ENCODE assay signal across 11 mouse cellular contexts in the genomic region with DNA sequence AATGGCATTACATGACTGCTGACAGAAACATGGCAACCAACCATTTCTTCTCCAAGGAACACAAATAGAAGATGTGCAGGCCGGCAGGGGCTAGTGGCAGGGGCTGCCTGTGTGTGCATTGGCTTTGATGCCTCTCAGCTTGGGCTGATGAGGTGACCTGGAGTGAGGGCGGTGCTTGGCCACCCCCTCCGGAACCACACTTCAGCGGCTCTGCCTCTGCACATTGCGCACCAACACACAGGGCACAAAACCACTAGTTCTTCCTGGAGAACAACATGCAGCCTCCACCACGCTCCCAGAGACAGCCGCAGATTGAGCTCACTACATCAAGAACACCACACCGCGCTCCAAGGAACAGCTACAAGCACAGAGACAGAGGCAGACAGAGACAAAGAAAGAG. TPM values are rescaled to one million over a fixed set of nuclear protein-coding genes. Genes with fewer than 3 reads are reported as not detected.
DNase-seq lines count a peak whose midpoint lies in the region; ATAC-seq and TF ChIP-seq lines count a peak whose summit lies in the region.
"Had no signal": no experiment of that assay in that cellular context is flagged by ENCODE, and none has a peak within 500 bp of the region (broad histone marks: within the 10 kb centered on the region; RNA-seq: fewer than 3 reads in every experiment).

No protein-coding gene starts in this region.

- H3K4me2 ChIP-seq in forebrain, embryonic 12.5 days: no peak overlapping the region
- H3K4me2 ChIP-seq in forebrain, embryonic 11.5 days (ENCODE audit: low read depth, low read length, severe bottlenecking): no peak overlapping the region
- H3K4me2 ChIP-seq in liver, embryonic 12.5 days: no peak overlapping the region

- DNase-seq in forebrain, embryonic 11.5 days (ENCODE audit: low spot score): no peak
- no peak for DNase-seq in liver
- no peak for DNase-seq in G1E (ENCODE audit: low spot score)
- peak; percentile 36 for DNase-seq in induced T-regulatory cell, adult 2 months (ENCODE audit: low read depth)
- DNase-seq in retina, embryonic 14.5 days (ENCODE audit: low spot score): no peak
- no peak for DNase-seq in layer of hippocampus, adult 18-20 months (ENCODE audit: low spot score in 2 of 2)
- DNase-seq: retina, postnatal 1 day had no signal

- no peak overlapping the region for H3K27ac ChIP-seq in forebrain, embryonic 12.5 days
- no peak overlapping the region for H3K27ac ChIP-seq in forebrain, embryonic 11.5 days (ENCODE audit: low read depth, low read length)
- no peak overlapping the region for H3K27ac ChIP-seq in liver, embryonic 12.5 days

- H3K27me3 ChIP-seq in forebrain, embryonic 12.5 days: no peaks in the 10 kb centered on the region
- no peaks in the 10 kb centered on the region for H3K27me3 ChIP-seq in forebrain, embryonic 11.5 days (ENCODE audit: control insufficient read depth, insufficient read depth, low read length)
- no peaks in the 10 kb centered on the region for H3K27me3 ChIP-seq in liver, embryonic 12.5 days (replicated peaks)
- H3K27me3 ChIP-seq in G1E (ENCODE audit: insufficient read depth, low read length): no peaks in the 10 kb centered on the region

- TF ChIP-seq CTCF in G1E (IDR thresholded peaks at IDR 0.05; ENCODE audit: low read depth, low read length): no peak

- no peak for ATAC-seq in forebrain, embryonic 12.5 days (ENCODE audit: low FRiP score)
- ATAC-seq in forebrain, embryonic 11.5 days (replicated peaks; ENCODE audit: low FRiP score): no peak
- ATAC-seq in liver, embryonic 12.5 days: no peak
- ATAC-seq in G1E (ENCODE audit: extremely low read depth, insufficient number of reproducible peaks, low FRiP score, poor library complexity, severe bottlenecking): no peak
- ATAC-seq: CD4-positive, CD25-positive, alpha-beta regulatory T cell, adult 4 months; forebrain, embryonic 14.5 days had no signal

- H3K4me1 ChIP-seq in forebrain, embryonic 12.5 days: peaks cover 82% of the 10 kb centered on the region
- H3K4me1 ChIP-seq in forebrain, embryonic 11.5 days (replicated peaks; ENCODE audit: control insufficient read depth, insufficient read depth, low read length): peaks cover 32% of the 10 kb centered on the region
- peaks cover 91% of the 10 kb centered on the region for H3K4me1 ChIP-seq in liver, embryonic 12.5 days
- peaks cover 93% of the 10 kb centered on the region for H3K4me1 ChIP-seq in G1E (ENCODE audit: insufficient read depth, low read depth, low read length)

- WGBS in forebrain, embryonic 12.5 days: 82% methylated on average over 9 of the region's 9 CpGs
- WGBS in forebrain, embryonic 11.5 days: 87% methylated on average over 9 of the region's 9 CpGs
- 81% methylated on average over 9 of the region's 9 CpGs for WGBS in liver, embryonic 12.5 days (ENCODE audit: insufficient replicate concordance)

- peak overlapping the region; percentile 7; the same call in 1 of the 2 replicates for H3K9ac ChIP-seq in forebrain, embryonic 12.5 days
- H3K9ac ChIP-seq in forebrain, embryonic 11.5 days (ENCODE audit: low read length): no peak overlapping the region
- 0 out of 2 replicates have a peak overlapping the region, but pooled peaks have one; percentile 32 for H3K9ac ChIP-seq in liver, embryonic 12.5 days

- H3K36me3 ChIP-seq in forebrain, embryonic 12.5 days (replicated peaks): peaks cover 93% of the 10 kb centered on the region
- peaks cover 66% of the 10 kb centered on the region for H3K36me3 ChIP-seq in forebrain, embryonic 11.5 days (ENCODE audit: control insufficient read depth, insufficient read depth, low read length)
- peaks cover 95% of the 10 kb centered on the region for H3K36me3 ChIP-seq in liver, embryonic 12.5 days
- H3K36me3 ChIP-seq in G1E (replicated peaks): peaks cover 95% of the 10 kb centered on the region

- no peaks in the 10 kb centered on the region for H3K9me3 ChIP-seq in forebrain, embryonic 12.5 days
- H3K9me3 ChIP-seq in forebrain, embryonic 11.5 days (ENCODE audit: control insufficient read depth, low read length): no peaks in the 10 kb centered on the region
- no peaks in the 10 kb centered on the region for H3K9me3 ChIP-seq in liver, embryonic 12.5 days (replicated peaks)
- no peaks in the 10 kb centered on the region for H3K9me3 ChIP-seq in G1E (replicated peaks)

- peak overlapping the region; percentile 10; the same call in 1 of the 2 replicates for H3K4me3 ChIP-seq in forebrain, embryonic 12.5 days (replicated peaks)
- H3K4me3 ChIP-seq in forebrain, embryonic 11.5 days (ENCODE audit: low read depth, low read length): no peak overlapping the region
- no peak overlapping the region for H3K4me3 ChIP-seq in liver, embryonic 12.5 days
- peak overlapping the region; percentile 68; the same call in 1 of the 2 replicates for H3K4me3 ChIP-seq in G1E (ENCODE audit: low read depth, low read length)

RNA-seq across cellular contexts. Expression of gene Hnrnpl, which starts 7.9 kb away (rescaled TPM):
- polyA plus RNA-seq in forebrain, embryonic 12.5 days (2016; fragmentation: Nextera tagmentation; extraction: Ambion mirVana): 267 and 357 TPM in 2 replicates
- 338 and 382 TPM in 2 replicates for polyA plus RNA-seq in forebrain, embryonic 11.5 days (2014; fragmentation: Nextera tagmentation; extraction: Ambion mirVana)
- 186 and 188 TPM in 2 replicates for polyA plus RNA-seq in liver, embryonic 12.5 days (2016; fragmentation: Nextera tagmentation; extraction: Ambion mirVana)
- total RNA-seq in G1E (2014; fragmentation: Nextera tagmentation): 442 and 470 TPM in 2 replicates
- total RNA-seq in G1E (2017): 251 and 279 TPM in 2 replicates
- polyA plus RNA-seq in G1E (2012): 430 and 529 TPM in 2 replicates
- total RNA-seq in layer of hippocampus, adult 18-20 months (2021): 100 to 1,000 TPM; 407 to 414 TPM

RNA-seq across cellular contexts. Expression of gene Ech1, which starts 8.8 kb away (rescaled TPM):
- 63.9 and 64.2 TPM in 2 replicates for polyA plus RNA-seq in forebrain, embryonic 12.5 days (2016; fragmentation: Nextera tagmentation; extraction: Ambion mirVana)
- 70.6 and 74.0 TPM in 2 replicates for polyA plus RNA-seq in forebrain, embryonic 11.5 days (2014; fragmentation: Nextera tagmentation; extraction: Ambion mirVana)
- polyA plus RNA-seq in liver, embryonic 12.5 days (2016; fragmentation: Nextera tagmentation; extraction: Ambion mirVana): 72.3 and 73.6 TPM in 2 replicates
- total RNA-seq in G1E (2014; fragmentation: Nextera tagmentation) (102 and 127 TPM in 2 replicates), G1E (2017) (78.5 and 94.3 TPM in 2 replicates)
- 12.9 and 33.1 TPM in 2 replicates for polyA plus RNA-seq in G1E (2012)
- total RNA-seq in layer of hippocampus, adult 18-20 months (2021): 10 to 100 TPM; 63.1 to 71.0 TPM

RNA-seq across cellular contexts. Expression of gene Lgals4, which starts 17.5 kb away (rescaled TPM):
- polyA plus RNA-seq in forebrain, embryonic 12.5 days (2016; fragmentation: Nextera tagmentation; extraction: Ambion mirVana): 1.7 and 2.8 TPM in 2 replicates
- 1.1 and 1.7 TPM in 2 replicates for polyA plus RNA-seq in forebrain, embryonic 11.5 days (2014; fragmentation: Nextera tagmentation; extraction: Ambion mirVana)
- 2.7 and 3.6 TPM in 2 replicates for polyA plus RNA-seq in liver, embryonic 12.5 days (2016; fragmentation: Nextera tagmentation; extraction: Ambion mirVana)
- 0.87 and 3.0 TPM in 2 replicates for total RNA-seq in G1E (2014; fragmentation: Nextera tagmentation)
- 1.9 and 3.4 TPM in 2 replicates for total RNA-seq in G1E (2017)
- polyA plus RNA-seq in G1E (2012): 0.22 and 0.68 TPM in 2 replicates
- total RNA-seq in layer of hippocampus, adult 18-20 months (2021): 1 to 10 TPM; 3.5 to 5.6 TPM

RNA-seq across cellular contexts. Expression of gene Rinl, which starts 27.4 kb away (rescaled TPM):
- 1.2 and 2.5 TPM in 2 replicates for polyA plus RNA-seq in forebrain, embryonic 12.5 days (2016; fragmentation: Nextera tagmentation; extraction: Ambion mirVana)
- polyA plus RNA-seq in forebrain, embryonic 11.5 days (2014; fragmentation: Nextera tagmentation; extraction: Ambion mirVana): 2.1 and 2.4 TPM in 2 replicates
- polyA plus RNA-seq in liver, embryonic 12.5 days (2016; fragmentation: Nextera tagmentation; extraction: Ambion mirVana): 14.5 and 16.1 TPM in 2 replicates
- 1.8 TPM in 1 of 2 replicates, not detected in the other for total RNA-seq in G1E (2014; fragmentation: Nextera tagmentation)
- total RNA-seq in G1E (2017): 1.2 and 1.4 TPM in 2 replicates
- 1.4 and 1.8 TPM in 2 replicates for polyA plus RNA-seq in G1E (2012)
- total RNA-seq in layer of hippocampus, adult 18-20 months (2021): 1 to 10 TPM; 2.4 to 3.0 TPM

RNA-seq across cellular contexts. Expression of gene Lgals7, which starts 47.5 kb away (rescaled TPM):
- polyA plus RNA-seq in forebrain, embryonic 12.5 days (2016; fragmentation: Nextera tagmentation; extraction: Ambion mirVana): 1.1 and 1.9 TPM in 2 replicates
- polyA plus RNA-seq in forebrain, embryonic 11.5 days (2014; fragmentation: Nextera tagmentation; extraction: Ambion mirVana): 0.52 and 0.88 TPM in 2 replicates
- 0.25 TPM in 1 of 2 replicates, not detected in the other for polyA plus RNA-seq in liver, embryonic 12.5 days (2016; fragmentation: Nextera tagmentation; extraction: Ambion mirVana)
- 3.0 TPM in 1 of 2 replicates, not detected in the other for total RNA-seq in G1E (2014; fragmentation: Nextera tagmentation)
- 0.27 and 0.76 TPM in 2 replicates for total RNA-seq in G1E (2017)
- polyA plus RNA-seq in G1E (2012): 0.49 and 0.68 TPM in 2 replicates
- not detected for total RNA-seq in layer of hippocampus, adult 18-20 months (2021)

Comparison
In these comparisons a context has a peak if more than half of its experiments do, and no peak if none do; other contexts are left out.
1. H3K4me3 ChIP-seq: peak in forebrain, embryonic 12.5 days (single experiment) and G1E (single experiment); none in forebrain, embryonic 11.5 days (single experiment) and liver, embryonic 12.5 days (single experiment).